Mouse (Mus musculus) cerebellum, adult 2 months (tissue): ENCODE results near the gene Hsdl2. TPM values are rescaled to one million over a fixed set of nuclear protein-coding genes. Genes with fewer than 3 reads are reported as not detected.

Experiments
- DNase-seq, 2 experiments: peaks; one replicate each; pipeline ENCODE4 v3.0.0; 2021
- H3K27ac ChIP-seq: fragments of 200-500 bp; 2 replicates; pipeline ENCODE4 v1.5.1; 2012; ENCODE audit warnings: low read length, control low read depth, inconsistent platforms; ENCODE audit not compliant: insufficient read depth
- H3K27me3 ChIP-seq: fragments of 200-500 bp; 2 replicates; pipeline ENCODE4 v1.6.1; 2012; ENCODE audit warnings: inconsistent platforms, mild to moderate bottlenecking, low read length, moderate library complexity; ENCODE audit not compliant: control insufficient read depth, insufficient read depth
- H3K4me1 ChIP-seq: fragments of 200-500 bp; 2 replicates; pipeline ENCODE4 v1.6.1; 2011; ENCODE audit warnings: low read length; ENCODE audit not compliant: control insufficient read depth, insufficient read depth
- H3K4me3 ChIP-seq: fragments of 200-500 bp; replicated peaks from 2 replicates; pipeline ENCODE3; 2011; ENCODE audit warnings: mild to moderate bottlenecking, low read depth, low read length, control low read depth; ENCODE audit not compliant: insufficient read depth
- CTCF ChIP-seq: fragments of 200-500 bp; IDR thresholded peaks from 2 replicates; pipeline ENCODE4 v1.5.1; 2011; ENCODE audit warnings: low read depth, mild to moderate bottlenecking, control low read depth, low read length, moderate library complexity, borderline replicate concordance; ENCODE audit not compliant: insufficient read depth
- POLR2A ChIP-seq: fragments of 200-500 bp; IDR thresholded peaks from 2 replicates; pipeline ENCODE4 v1.6.1; 2011; ENCODE audit warnings: low read length, control low read depth, borderline replicate concordance; ENCODE audit not compliant: insufficient read depth
- WGBS: fragments of 180-500 bp; shearing (Covaris S2); methylation state at CpG from one replicate; pipeline ENCODE4 v1.1.7; 2018; 5-methylcytosine and 5-hydroxymethylcytosine counted together
- polyA plus RNA-seq: library from polyadenylated mRNA; depleted of rRNA; stranded (reverse); fragments of >200 nt; gene quantifications from 2 replicates; pipeline ENCODE4 v1.2.3, GENCODE M21; 2012

The Hsdl2 gene
- polyA plus RNA-seq, 1 experiment, result 59.0 TPM

- Histone ChIP-seq H3K4me1 (no peaks in the 10 kb centered on the region), H3K27me3 (no peaks in the 10 kb centered on the region), H3K4me3 (no peak overlapping the region), H3K27ac (no peak overlapping the region)
- TF ChIP-seq POLR2A (no peak), CTCF (no peak)
- no peak for DNase-seq
- WGBS, result 89% methylated on average over 5 of the region's 5 CpGs
These were observed 38.4 kb downstream of the Hsdl2 start for GRCm38 (mm10) chr4:59619611-59620245.

DNA sequence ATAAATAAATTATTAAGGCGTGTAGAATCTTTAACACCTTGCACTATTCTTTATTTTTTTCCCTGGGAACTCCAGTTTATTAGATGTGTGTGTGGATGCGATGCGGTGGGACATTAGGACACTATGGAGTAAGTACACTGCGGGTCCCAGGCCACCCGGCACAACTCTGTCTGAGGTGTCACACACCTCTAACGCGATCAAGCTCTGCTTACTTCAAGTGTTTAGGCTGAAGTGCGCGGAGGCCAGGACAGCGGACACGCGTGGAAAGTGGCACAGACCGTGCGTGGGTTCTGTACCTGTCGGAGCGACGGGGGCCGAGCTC, 44.3 kb downstream of the Hsdl2 start:
- DNase-seq, result no peak
- peak overlapping the region; percentile 41 for H3K27ac ChIP-seq
- no peak for TF ChIP-seq POLR2A
- no peak for TF ChIP-seq CTCF
- H3K27me3 ChIP-seq, result no peaks in the 10 kb centered on the region
- peak overlapping the region; percentile 89 for H3K4me3 ChIP-seq
- WGBS, result 3% methylated on average over 18 of the region's 18 CpGs
- H3K4me1 ChIP-seq, result no peaks in the 10 kb centered on the region

DNA sequence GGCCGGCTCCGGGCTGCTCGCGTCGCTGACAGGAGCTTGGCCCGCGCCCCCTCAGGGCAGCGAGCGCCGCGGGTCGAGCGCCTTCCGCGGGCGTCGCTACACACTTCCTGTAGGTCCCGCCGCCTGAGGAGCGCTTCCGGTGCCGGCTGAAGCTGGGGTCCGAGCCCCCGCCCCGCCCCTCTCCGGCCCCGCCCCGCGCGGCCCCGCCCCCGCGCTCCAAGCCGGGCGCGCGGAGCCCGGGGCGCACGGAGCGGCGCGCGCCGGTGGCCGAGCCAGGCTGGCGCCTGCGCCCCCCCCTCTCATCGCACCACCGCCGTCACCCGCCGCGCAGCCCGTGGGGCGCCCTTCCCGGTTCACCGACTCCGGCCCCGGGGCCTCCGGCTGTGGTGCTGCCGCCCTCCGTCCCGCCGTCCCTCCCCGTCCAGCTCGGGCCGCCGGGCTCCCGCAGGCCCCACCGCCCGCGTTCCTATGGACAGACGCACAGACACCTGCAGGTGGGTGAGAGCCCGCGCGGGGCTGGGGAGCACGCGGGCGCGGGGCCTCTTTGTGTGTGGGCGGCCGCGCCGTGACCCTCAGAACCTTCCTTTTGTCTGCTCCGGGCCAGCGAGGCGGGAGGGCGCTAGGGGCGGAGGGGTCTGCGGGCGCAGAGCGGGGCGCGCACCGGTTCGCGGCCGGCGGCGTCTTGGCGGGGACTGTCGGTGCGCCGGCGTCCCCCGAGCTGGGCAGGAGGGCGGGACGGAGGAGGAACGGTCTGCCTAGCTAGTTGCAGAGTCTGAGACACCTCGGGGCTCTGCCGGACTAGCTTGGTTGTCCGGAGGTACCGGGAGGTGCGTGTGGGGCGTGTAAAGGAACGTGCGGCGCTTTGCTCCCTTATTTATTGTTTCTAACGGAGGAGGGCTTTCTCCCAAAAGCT, 44.9 kb downstream of the Hsdl2 start, which contains the start of gene E130308A19Rik:
E130308A19Rik (plus strand) TSS at position 214 of the 913 bp plus-strand sequence.
- peak within 1 kb of the TSS; percentile 95 for H3K4me3 ChIP-seq
- WGBS, result under 1% methylated on average over 109 of the region's 120 CpGs

GRCm38 (mm10) chr4:59628255-59628654, 46.9 kb downstream of the Hsdl2 start:
- no peak overlapping the region for H3K4me3 ChIP-seq
- H3K27ac ChIP-seq, result no peak overlapping the region
- TF ChIP-seq CTCF (no peak), POLR2A (no peak)

More for the DNA sequence above, 44.9 kb downstream of the Hsdl2 start, which contains the start of gene E130308A19Rik:
- H3K4me1 ChIP-seq, result no peaks in the 10 kb centered on the region
- no peaks in the 10 kb centered on the region for H3K27me3 ChIP-seq
- peak; percentile 75 to 79 for DNase-seq
- H3K27ac ChIP-seq, result peak within 1 kb of the TSS; percentile 55
- peak; percentile 28; the same call in 1 of the 2 replicates for TF ChIP-seq POLR2A
- TF ChIP-seq CTCF, result no peak

DNA sequence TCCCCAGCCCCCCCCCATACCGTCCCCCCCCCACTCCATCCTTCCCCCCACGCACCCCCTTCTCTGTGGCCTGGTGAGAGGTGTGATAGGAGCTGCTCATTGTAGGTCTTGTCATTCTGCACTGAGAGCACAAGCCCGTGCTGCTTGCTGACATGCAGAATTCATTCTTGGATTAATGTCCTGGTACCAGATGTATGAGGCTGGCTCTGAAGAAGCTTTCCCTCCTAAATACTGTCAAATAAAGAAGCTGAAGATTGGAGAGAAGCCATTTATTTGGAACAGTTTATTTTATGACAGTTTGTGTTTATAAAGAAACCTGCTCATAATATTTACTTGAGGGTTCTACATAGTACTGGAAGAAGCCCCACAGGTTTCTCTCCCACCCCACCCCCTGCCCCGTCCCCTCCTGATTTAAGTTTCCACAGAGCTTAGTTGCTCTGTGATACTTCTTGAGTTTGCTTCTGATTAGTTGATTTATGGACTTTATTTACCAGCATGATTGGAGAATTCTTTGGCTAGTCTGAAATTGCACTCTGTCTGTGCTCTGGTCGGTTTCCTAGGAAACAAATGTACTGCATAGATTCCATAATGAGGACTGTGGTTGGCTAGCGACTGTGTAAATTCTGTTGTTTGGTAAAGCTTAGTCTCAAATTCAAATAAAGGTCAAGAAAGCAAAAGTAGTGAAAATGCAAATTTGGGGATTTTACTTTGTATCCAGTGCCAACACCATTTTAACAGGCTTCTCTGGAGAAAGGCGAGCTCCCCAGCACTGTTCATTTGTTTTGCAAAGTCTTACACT, 47.9 kb downstream of the Hsdl2 start:
- H3K27ac ChIP-seq, result no peak overlapping the region
- TF ChIP-seq POLR2A (no peak), CTCF (no peak)
- H3K27me3 ChIP-seq, result no peaks in the 10 kb centered on the region
- no peak for DNase-seq
- 49% methylated on average over 7 of the region's 7 CpGs for WGBS
- no peak overlapping the region for H3K4me3 ChIP-seq
- no peaks in the 10 kb centered on the region for H3K4me1 ChIP-seq

More at GRCm38 (mm10) chr4:59628255-59628654, 46.9 kb downstream of the Hsdl2 start:
- 65% methylated on average over 4 of the region's 4 CpGs for WGBS
- DNase-seq, result no peak
- no peaks in the 10 kb centered on the region for H3K27me3 ChIP-seq
- no peaks in the 10 kb centered on the region for H3K4me1 ChIP-seq

GRCm38 (mm10) chr4:59630122-59630521, 48.8 kb downstream of the Hsdl2 start:
- Histone ChIP-seq H3K4me1 (no peaks in the 10 kb centered on the region), H3K4me3 (no peak overlapping the region), H3K27me3 (no peaks in the 10 kb centered on the region), H3K27ac (no peak overlapping the region)
- no peak for DNase-seq
- 64% methylated on average over 9 of the region's 9 CpGs for WGBS
- no peak for TF ChIP-seq POLR2A
- TF ChIP-seq CTCF, result no peak

DNA sequence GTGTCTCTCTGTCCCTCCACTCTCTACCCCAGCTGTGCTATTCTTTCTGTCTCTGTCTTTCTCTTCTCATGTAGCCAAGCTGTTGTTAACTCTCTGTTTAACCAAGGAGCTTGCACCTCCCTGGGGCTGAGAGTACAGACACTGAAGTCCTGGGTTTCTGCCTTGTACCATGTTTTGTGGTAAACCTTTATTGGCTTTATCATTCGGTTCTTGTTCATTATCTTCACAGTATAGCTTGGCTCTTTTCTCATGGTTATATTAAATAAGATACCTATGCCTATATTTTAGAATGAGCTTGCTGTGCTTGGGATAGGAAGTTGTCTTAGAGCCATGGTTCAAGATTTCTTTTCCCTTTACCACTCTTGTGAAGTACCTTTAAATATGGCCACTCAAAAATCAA, 53.2 kb downstream of the Hsdl2 start:
- WGBS, result 70% methylated on average over 1 of the region's 1 CpGs
- H3K4me1 ChIP-seq, result no peaks in the 10 kb centered on the region
- TF ChIP-seq CTCF (no peak), POLR2A (no peak)
- no peak for DNase-seq
- H3K4me3 ChIP-seq, result no peak overlapping the region
- H3K27ac ChIP-seq, result no peak overlapping the region
- no peaks in the 10 kb centered on the region for H3K27me3 ChIP-seq

DNA sequence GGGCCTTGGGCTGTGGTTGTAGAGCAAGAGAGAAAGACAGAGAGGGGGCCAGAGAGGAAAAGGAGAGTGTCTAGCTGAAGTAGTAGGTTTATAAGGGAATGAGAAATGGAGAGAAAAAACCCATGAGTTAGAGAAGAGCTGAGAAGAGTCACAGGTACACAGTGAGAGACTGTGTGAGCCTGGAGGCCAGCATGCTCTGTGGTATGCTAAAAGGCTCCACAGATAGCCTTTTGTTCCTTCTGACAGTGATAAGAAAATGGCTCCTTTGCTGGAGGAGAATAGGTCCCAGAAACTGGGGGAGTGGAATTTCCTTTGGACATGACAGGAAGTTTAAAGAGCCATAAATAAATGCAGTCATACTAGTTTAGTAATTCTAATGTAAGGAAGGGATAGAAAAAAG, 57.8 kb downstream of the Hsdl2 start:
- Histone ChIP-seq H3K4me1 (no peaks in the 10 kb centered on the region), H3K4me3 (no peak overlapping the region), H3K27me3 (no peaks in the 10 kb centered on the region), H3K27ac (no peak overlapping the region)
- TF ChIP-seq POLR2A, result no peak
- TF ChIP-seq CTCF, result no peak
- no peak for DNase-seq
